Mouse (Mus musculus) limb, embryonic 14.5 days (tissue): ENCODE results near the gene Esyt2. TPM values are rescaled to one million over a fixed set of nuclear protein-coding genes. Genes with fewer than 3 reads are reported as not detected.

Experiments used
- ATAC-seq: fragments of 200-750 bp; cut with Nextera tagmentation; 2 replicates; pipeline ENCODE4 v1.8.0; 2017; ENCODE audit warnings: low read depth, moderate number of reproducible peaks, moderate TSS enrichment; ENCODE audit not compliant: low FRiP score
- DNase-seq: peaks from one replicate; pipeline ENCODE4 v3.0.0-alpha.2; 2015; ENCODE audit warnings: low spot score
- H3K27ac ChIP-seq: fragments of 300-500 bp; sonication (generic); replicated peaks from 2 replicates; pipeline ENCODE4 v1.5.1; 2014; ENCODE audit warnings: low read depth, mild to moderate bottlenecking, low read length, moderate library complexity, mixed read lengths
- H3K27me3 ChIP-seq: fragments of 300-500 bp; sonication (generic); 2 replicates; pipeline ENCODE4 v1.6.1; 2014; ENCODE audit warnings: low read length, mixed read lengths; ENCODE audit not compliant: control insufficient read depth, insufficient read depth
- H3K36me3 ChIP-seq: fragments of 300-500 bp; sonication (generic); 2 replicates; pipeline ENCODE4 v1.6.1; 2014; ENCODE audit warnings: mild to moderate bottlenecking, low read length, moderate library complexity, mixed read lengths; ENCODE audit not compliant: control insufficient read depth, insufficient read depth
- H3K4me1 ChIP-seq: fragments of 300-500 bp; sonication (generic); 2 replicates; pipeline ENCODE4 v1.6.1; 2014; ENCODE audit warnings: antibody characterized with exemption, low read length, mixed read lengths; ENCODE audit not compliant: control insufficient read depth, insufficient read depth
- H3K4me2 ChIP-seq: fragments of 300-500 bp; sonication (generic); replicated peaks from 2 replicates; pipeline ENCODE4 v1.6.1; 2014; ENCODE audit warnings: low read depth, mild to moderate bottlenecking, low read length, moderate library complexity; ENCODE audit not compliant: severe bottlenecking
- H3K4me3 ChIP-seq: fragments of 300-500 bp; sonication (generic); replicated peaks from 2 replicates; pipeline ENCODE4 v1.5.1; 2014; ENCODE audit warnings: low read length
- H3K9ac ChIP-seq: fragments of 300-500 bp; sonication (generic); 2 replicates; pipeline ENCODE4 v1.6.1; 2014; ENCODE audit warnings: mild to moderate bottlenecking, low read depth, low read length, moderate library complexity; ENCODE audit not compliant: severe bottlenecking
- H3K9me3 ChIP-seq: fragments of 300-500 bp; sonication (generic); 2 replicates; pipeline ENCODE4 v1.6.1; 2016; ENCODE audit warnings: low read length; ENCODE audit not compliant: control insufficient read depth
- POLR2A ChIP-seq: fragments of 200-500 bp; IDR thresholded peaks from 2 replicates; pipeline ENCODE4 v1.8.0; 2012; ENCODE audit warnings: inconsistent platforms, mild to moderate bottlenecking, moderate library complexity, borderline replicate concordance; ENCODE audit not compliant: insufficient read depth, insufficient read length; ENCODE audit errors: extremely low read depth
- WGBS: fragments of 180-500 bp; shearing (Covaris S2); extraction: QIAGEN DNeasy Blood & Tissue Kit; methylation state at CpG from one replicate; pipeline ENCODE4 v1.1.7; 2014; 5-methylcytosine and 5-hydroxymethylcytosine counted together
- polyA plus RNA-seq, 2 experiments: library from polyadenylated mRNA; depleted of rRNA in 1 of 2; stranded (reverse) in 1 of 2; unstranded in 1 of 2; fragments of >200 nt; fragmentation: Nextera tagmentation in 1 of 2; extraction: Ambion mirVana in 1 of 2; gene quantifications; 2 replicates each; pipeline versions ENCODE4 v1.2.1 to v1.2.3; 2012 to 2014

The Esyt2 gene
- polyA plus RNA-seq, 2 experiments, result 15.9 to 29.7 TPM

GRCm38 (mm10) chr12:116307870-116308269, 26.9 kb downstream of the Esyt2 start:
- no peak for TF ChIP-seq POLR2A
- H3K9me3 ChIP-seq, result no peaks in the 10 kb centered on the region
- 83% methylated on average over 3 of the region's 3 CpGs for WGBS
- H3K27ac ChIP-seq, result no peak overlapping the region
- H3K4me3 ChIP-seq, result no peak overlapping the region
- H3K9ac ChIP-seq, result no peak overlapping the region
- H3K4me1 ChIP-seq, result no peaks in the 10 kb centered on the region
- H3K36me3 ChIP-seq, result no peaks in the 10 kb centered on the region
- H3K4me2 ChIP-seq, result no peak overlapping the region
- no peaks in the 10 kb centered on the region for H3K27me3 ChIP-seq
- ATAC-seq (no peak), DNase-seq (no peak)

- H3K9ac ChIP-seq, result no peak overlapping the region
- no peak overlapping the region for H3K4me3 ChIP-seq
- no peaks in the 10 kb centered on the region for H3K4me1 ChIP-seq
- no peaks in the 10 kb centered on the region for H3K9me3 ChIP-seq
- ATAC-seq (no peak), DNase-seq (no peak)
- no peaks in the 10 kb centered on the region for H3K27me3 ChIP-seq
- TF ChIP-seq POLR2A, result no peak
- no peak overlapping the region for H3K4me2 ChIP-seq
- H3K36me3 ChIP-seq, result no peaks in the 10 kb centered on the region
- no peak overlapping the region for H3K27ac ChIP-seq
- WGBS, result 80% methylated on average over 2 of the region's 2 CpGs
These were observed 27.6 kb downstream of the Esyt2 start for GRCm38 (mm10) chr12:116308612-116309011.

- no peak for TF ChIP-seq POLR2A
- H3K4me1 ChIP-seq, result no peaks in the 10 kb centered on the region
- no peak overlapping the region for H3K27ac ChIP-seq
- no peaks in the 10 kb centered on the region for H3K9me3 ChIP-seq
- H3K9ac ChIP-seq, result no peak overlapping the region
- no peak overlapping the region for H3K4me3 ChIP-seq
- no peak overlapping the region for H3K4me2 ChIP-seq
- ATAC-seq (no peak), DNase-seq (no peak)
- no peaks in the 10 kb centered on the region for H3K27me3 ChIP-seq
- H3K36me3 ChIP-seq, result no peaks in the 10 kb centered on the region
- 92% methylated on average over 1 of the region's 1 CpGs for WGBS
These were observed 32.8 kb downstream of the Esyt2 start for GRCm38 (mm10) chr12:116313816-116314215.

- Histone ChIP-seq H3K4me2 (no peak overlapping the region), H3K27ac (no peak overlapping the region), H3K9ac (no peak overlapping the region), H3K9me3 (no peaks in the 10 kb centered on the region), H3K27me3 (no peaks in the 10 kb centered on the region), H3K36me3 (no peaks in the 10 kb centered on the region), H3K4me3 (no peak overlapping the region), H3K4me1 (no peaks in the 10 kb centered on the region)
- no peak for TF ChIP-seq POLR2A
- WGBS, result 67% methylated on average over 3 of the region's 3 CpGs
- ATAC-seq (no peak), DNase-seq (no peak)
These were observed 34.5 kb downstream of the Esyt2 start for GRCm38 (mm10) chr12:116315498-116315897.

- H3K27me3 ChIP-seq, result no peaks in the 10 kb centered on the region
- H3K9ac ChIP-seq, result no peak overlapping the region
- H3K4me3 ChIP-seq, result no peak overlapping the region
- no peaks in the 10 kb centered on the region for H3K9me3 ChIP-seq
- no peaks in the 10 kb centered on the region for H3K4me1 ChIP-seq
- H3K4me2 ChIP-seq, result no peak overlapping the region
- TF ChIP-seq POLR2A, result no peak
- H3K36me3 ChIP-seq, result peaks cover 3% of the 10 kb centered on the region
- H3K27ac ChIP-seq, result no peak overlapping the region
- ATAC-seq (no peak), DNase-seq (no peak)
- WGBS, result 70% methylated on average over 1 of the region's 1 CpGs
These were observed 36.8 kb downstream of the Esyt2 start for GRCm38 (mm10) chr12:116317818-116318217.

- Histone ChIP-seq H3K4me2 (no peak overlapping the region), H3K27me3 (no peaks in the 10 kb centered on the region), H3K4me3 (no peak overlapping the region), H3K9me3 (no peaks in the 10 kb centered on the region), H3K9ac (no peak overlapping the region), H3K36me3 (peaks cover 10% of the 10 kb centered on the region), H3K4me1 (peaks cover 5% of the 10 kb centered on the region; the same call in 1 of the 2 replicates), H3K27ac (peak overlapping the region; percentile 67; the same call in 1 of the 2 replicates)
- DNase-seq, result peak; percentile 9
- ATAC-seq, result no peak
- 73% methylated on average over 4 of the region's 4 CpGs for WGBS
- no peak for TF ChIP-seq POLR2A
These were observed 44.5 kb downstream of the Esyt2 start for GRCm38 (mm10) chr12:116325545-116325944.
